Mouse (Mus musculus): ENCODE results near the gene Thap11.

GRCm38 (mm10) chr8:105855248-105856167, 576 bp downstream of the Thap11 start:
- TF ChIP-seq CTCF (IDR thresholded peaks at IDR 0.05; ENCODE audit: low read depth) (peak; percentile 29; the same call in 1 of the 2 replicates), EP300 (optimal IDR thresholded peaks at IDR 0.05) (no peak)
